Mouse (Mus musculus) left cerebral cortex, adult 8-10 months (tissue): ENCODE data around the gene Tbc1d20. TPM values are rescaled to one million over a fixed set of nuclear protein-coding genes. Genes with fewer than 3 reads are reported as not detected.
"Not testable (repeated sequence)": the region's sequence is repeated elsewhere in the genome, so short reads cannot be mapped to it uniquely, and the experiment has no call there.

ENCODE experiments used
- DNase-seq, 2 experiments: peaks; one replicate each; pipeline ENCODE4 v3.0.0; 2022; ENCODE audit warnings: low spot score in 2 of 2
- total RNA-seq, 4 experiments: library from RNA; stranded (reverse); gene quantifications; 2 replicates each; pipeline ENCODE4 v1.2.4; 2022

Gene Tbc1d20
- total RNA-seq, 4 experiments from 2014 or later = 52.5 to 56.3 (median 55.9) TPM

DNA sequence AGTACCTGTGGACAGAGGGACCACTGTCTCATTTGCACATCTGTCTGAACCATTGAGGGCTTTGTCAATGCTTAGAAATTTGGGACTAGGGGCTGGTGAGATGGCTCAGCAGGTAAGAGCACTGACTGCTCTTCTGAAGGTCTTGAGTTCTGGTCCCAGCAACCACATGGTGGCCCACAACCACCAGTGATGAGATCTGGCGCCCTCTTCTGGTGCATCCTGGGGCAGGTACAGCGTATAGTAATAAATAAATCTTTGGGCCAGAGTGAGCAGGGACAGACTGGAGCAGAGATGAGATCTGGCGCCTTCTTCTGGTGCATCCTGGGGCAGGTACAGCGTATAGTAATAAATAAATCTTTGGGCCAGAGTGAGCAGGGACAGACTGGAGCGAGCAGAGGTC is 65.3 kb downstream of the Tbc1d20 start:
- DNase-seq = not testable (repeated sequence)

DNA sequence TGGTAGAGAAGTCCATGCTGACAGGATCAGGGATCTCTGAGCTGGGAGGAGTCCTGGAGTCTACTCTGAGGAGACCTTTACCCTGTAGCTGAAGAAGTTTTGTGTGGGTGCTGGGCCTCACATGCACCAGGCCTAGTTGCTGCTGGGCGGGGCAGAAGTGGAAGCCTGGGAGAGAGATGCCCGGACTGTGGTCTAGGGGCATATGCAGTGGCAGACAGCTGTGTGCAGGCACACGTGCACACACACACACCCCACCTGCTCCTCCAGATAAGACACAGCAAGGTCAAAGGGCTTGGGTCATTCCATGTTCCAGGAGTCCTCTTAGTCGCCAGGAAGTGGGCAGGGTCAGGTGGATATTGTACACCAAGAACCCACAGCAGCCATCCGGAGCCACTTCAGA is 66.0 kb downstream of the Tbc1d20 start:
- no peak for DNase-seq

DNA sequence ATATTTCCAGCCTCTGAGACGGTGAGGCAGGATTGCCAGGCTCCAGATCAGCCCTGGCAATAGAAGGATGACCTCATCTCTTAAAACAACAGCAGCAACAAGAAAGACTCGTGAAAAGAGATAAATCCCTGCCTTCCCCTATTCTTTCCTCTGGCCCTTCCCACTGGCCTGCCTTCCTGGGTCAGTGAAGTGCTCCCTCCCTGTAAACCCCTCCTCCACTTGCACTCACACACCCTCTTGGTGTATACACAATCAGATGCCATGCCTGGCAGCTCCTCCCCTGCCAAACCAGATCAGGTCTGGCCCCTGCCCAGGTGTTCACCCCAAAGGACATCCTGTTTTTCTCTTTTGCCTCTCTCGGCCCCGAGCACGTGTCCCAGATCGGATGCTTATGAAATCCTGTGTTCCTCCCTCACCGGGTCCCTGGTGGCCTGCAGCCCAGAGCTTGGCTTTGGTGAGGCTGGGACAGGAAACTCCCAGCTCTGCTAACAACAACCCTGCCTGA is 66.7 kb downstream of the Tbc1d20 start:
- no peak for DNase-seq

DNA sequence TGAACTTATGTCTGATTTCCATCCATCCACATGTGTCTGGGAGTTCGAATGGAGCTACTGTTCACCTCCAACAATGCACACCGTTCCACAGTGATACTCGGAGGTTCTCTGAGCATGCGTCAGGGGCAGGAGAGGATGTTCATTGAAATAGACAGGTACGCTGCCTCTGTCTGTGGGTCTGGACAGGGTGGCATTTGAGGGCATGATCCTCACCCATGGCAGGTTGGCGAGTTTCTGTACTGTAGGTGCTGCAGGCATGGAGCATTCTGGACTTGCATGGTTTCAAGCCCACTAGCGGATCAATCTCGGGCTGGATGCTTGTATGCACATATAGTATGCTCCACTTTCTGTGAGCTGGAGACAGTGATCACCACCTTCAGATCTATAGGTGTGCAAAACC is 67.6 kb downstream of the Tbc1d20 start:
- no peak for DNase-seq

Other genes with a start within 250 kb of the Tbc1d20 start
- gene Scrt2, start 212.3 kb upstream of the Tbc1d20 start, total RNA-seq = 10 to 100 TPM; 17.9 to 22.5 (median 20.4) TPM
- gene Srxn1, start 188.3 kb upstream of the Tbc1d20 start, total RNA-seq = 100 to 1,000 TPM in 1 of 4 experiments, 10 to 100 TPM in 3; 84.6 to 103 (median 91.5) TPM
- 1 to 10 TPM in 2 of 4 experiments, under 1 TPM in 2; 0.91 to 1.5 (median 1.0) TPM for gene Tcf15, start 150.3 kb upstream of the Tbc1d20 start, total RNA-seq
- gene Csnk2a1, start 67.0 kb upstream of the Tbc1d20 start, total RNA-seq = 100 to 1,000 TPM in 3 of 4 experiments, 10 to 100 TPM in 1; 95.7 to 112 (median 101) TPM
- 100 to 1,000 TPM; 105 to 110 (median 105) TPM for gene Rbck1, start 38.8 kb downstream of the Tbc1d20 start, total RNA-seq
- 1 to 10 TPM in 3 of 4 experiments, under 1 TPM in 1; 0.84 to 2.1 (median 1.5) TPM for gene Trib3, start 50.2 kb downstream of the Tbc1d20 start, total RNA-seq
- gene Nrsn2, start 82.8 kb downstream of the Tbc1d20 start, total RNA-seq = 100 to 1,000 TPM; 112 to 125 (median 120) TPM
- gene Sox12, start 104.2 kb downstream of the Tbc1d20 start, total RNA-seq = 10 to 100 TPM; 12.9 to 15.4 (median 14.3) TPM
- gene Zcchc3, start 121.2 kb downstream of the Tbc1d20 start, total RNA-seq = 10 to 100 TPM in 3 of 4 experiments, 1 to 10 TPM in 1; 9.6 to 11.2 (median 10.9) TPM
- gene 6820408C15Rik, start 121.8 kb downstream of the Tbc1d20 start, total RNA-seq = 1 to 10 TPM; 2.0 to 3.7 (median 2.7) TPM
- not detected for gene Defb23, start 170.8 kb downstream of the Tbc1d20 start, total RNA-seq
- gene Defb20, start 183.2 kb downstream of the Tbc1d20 start, total RNA-seq = not detected
- not detected for gene Defb22, start 196.3 kb downstream of the Tbc1d20 start, total RNA-seq
- gene Defb26, start 217.9 kb downstream of the Tbc1d20 start, total RNA-seq = not detected
- gene Defb28, start 224.4 kb downstream of the Tbc1d20 start, total RNA-seq = not detected
- gene Defb29, start 246.3 kb downstream of the Tbc1d20 start, total RNA-seq = not detected